14 mouse cellular contexts compared by ENCODE assay signal in genomic region chr4:151415376-151415775, GRCm38 (mm10).
"Had no signal": no experiment of that assay in that cellular context is flagged by ENCODE, and none has a peak within 500 bp of the region (broad histone marks: within the 10 kb centered on the region; RNA-seq: fewer than 3 reads in every experiment).

No protein-coding gene starts in this region.

- DNase-seq: kidney, postnatal 25 days; layer of hippocampus, adult 9-11 months; lung, adult 2 months; lung, postnatal 14 days; lung, postnatal 4 days; thymus, adult 18-20 months; thymus, postnatal 36 days had no signal

- H3K4me2 ChIP-seq: intestine, embryonic 15.5 days; midbrain, embryonic 12.5 days; neural tube, embryonic 13.5 days had no signal

- H3K27me3 ChIP-seq: intestine, embryonic 15.5 days; neural tube, embryonic 13.5 days had no signal

- H3K27ac ChIP-seq: intestine, embryonic 15.5 days; kidney, postnatal 0 days; layer of hippocampus, adult 2 months; midbrain, embryonic 12.5 days; neural tube, embryonic 13.5 days had no signal

- H3K9ac ChIP-seq: intestine, embryonic 15.5 days; midbrain, embryonic 12.5 days; neural tube, embryonic 13.5 days had no signal

- H3K36me3 ChIP-seq: intestine, embryonic 15.5 days; midbrain, embryonic 12.5 days; neural tube, embryonic 13.5 days had no signal

- H3K4me3 ChIP-seq: intestine, embryonic 15.5 days; layer of hippocampus, adult 2 months; midbrain, embryonic 12.5 days; myocyte; neural tube, embryonic 13.5 days had no signal

- H3K9me3 ChIP-seq: intestine, embryonic 15.5 days; midbrain, embryonic 12.5 days; neural tube, embryonic 13.5 days had no signal

- ATAC-seq: midbrain, embryonic 16.5 days had no signal
